Mouse (Mus musculus) kidney, adult 2 months (tissue): ENCODE measurements at regions not wholly inside any gene's neighbourhood (a gene's known extent, or its start where the extent isn't known, plus 50 kb on each side); places are given as distances from the start of the nearest gene placed in this dataset.

Experiments used
- DNase-seq: peaks from one replicate; pipeline ENCODE4 v3.0.0; 2021
- H3K27ac ChIP-seq: fragments of 200-500 bp; 2 replicates; pipeline ENCODE4 v1.5.1; 2012; ENCODE audit warnings: low read depth, low read length, control low read depth, inconsistent platforms; ENCODE audit not compliant: insufficient read depth
- H3K27me3 ChIP-seq: fragments of 200-500 bp; replicated peaks from 2 replicates; pipeline ENCODE4 v1.6.1; 2012; ENCODE audit warnings: mild to moderate bottlenecking, moderate library complexity, low read length, inconsistent platforms; ENCODE audit not compliant: control insufficient read depth, insufficient read depth
- H3K36me3 ChIP-seq: fragments of 200-500 bp; 2 replicates; pipeline ENCODE4 v1.6.1; 2012; ENCODE audit warnings: mild to moderate bottlenecking, moderate library complexity, low read length, inconsistent platforms; ENCODE audit not compliant: control insufficient read depth, insufficient read depth
- H3K4me1 ChIP-seq: fragments of 200-500 bp; 2 replicates; pipeline ENCODE4 v1.6.1; 2011; ENCODE audit warnings: low read length; ENCODE audit not compliant: control insufficient read depth, insufficient read depth
- H3K4me3 ChIP-seq: fragments of 200-500 bp; 2 replicates; pipeline ENCODE4 v1.5.1; 2011; ENCODE audit warnings: mild to moderate bottlenecking, low read depth, low read length, control low read depth; ENCODE audit not compliant: insufficient read depth
- CTCF ChIP-seq: fragments of 200-500 bp; conservative IDR thresholded peaks from 2 replicates; pipeline ENCODE4 v1.5.1; 2011; ENCODE audit warnings: low read depth, mild to moderate bottlenecking, control low read depth, low read length, moderate library complexity, mixed read lengths; ENCODE audit not compliant: insufficient read depth, insufficient read length
- POLR2A ChIP-seq: fragments of 200-500 bp; IDR thresholded peaks from one replicate; pipeline ENCODE4 v1.6.1; 2011; ENCODE audit warnings: low read depth, low read length, control low read depth
- WGBS: fragments of 180-500 bp; shearing (Covaris S2); methylation state at CpG from one replicate; pipeline ENCODE4 v1.1.7; 2018; 5-methylcytosine and 5-hydroxymethylcytosine counted together

- Histone ChIP-seq H3K36me3 (no peaks in the 10 kb centered on the region), H3K27me3 (no peaks in the 10 kb centered on the region), H3K27ac (no peak overlapping the region), H3K4me1 (no peaks in the 10 kb centered on the region), H3K4me3 (no peak overlapping the region)
- TF ChIP-seq POLR2A: no peak
- no peak for TF ChIP-seq CTCF
- no peak for DNase-seq
- WGBS: 51% methylated on average over 11 of the region's 11 CpGs
Measured at GRCm38 (mm10) chr4:131429356-131429755, 408.7 kb downstream of the Ptpru start.

- no peak for TF ChIP-seq POLR2A
- no peak for TF ChIP-seq CTCF
- H3K4me3 ChIP-seq: no peak overlapping the region
- no peaks in the 10 kb centered on the region for H3K36me3 ChIP-seq
- no peak overlapping the region for H3K27ac ChIP-seq
- no peaks in the 10 kb centered on the region for H3K4me1 ChIP-seq
- no peaks in the 10 kb centered on the region for H3K27me3 ChIP-seq
- WGBS: 75% methylated on average over 1 of the region's 1 CpGs
- no peak for DNase-seq
Measured at GRCm38 (mm10) chr4:131430420-131430819, 407.7 kb downstream of the Ptpru start.

- TF ChIP-seq CTCF (peak; percentile 90), POLR2A (no peak)
- Histone ChIP-seq H3K4me1 (no peaks in the 10 kb centered on the region), H3K27ac (no peak overlapping the region), H3K27me3 (no peaks in the 10 kb centered on the region), H3K36me3 (no peaks in the 10 kb centered on the region), H3K4me3 (no peak overlapping the region)
- peak; percentile 49 for DNase-seq
- WGBS: 5% methylated on average over 5 of the region's 5 CpGs
Measured at GRCm38 (mm10) chr4:131431188-131431587, 406.9 kb downstream of the Ptpru start.

GRCm38 (mm10) chr4:131432591-131433177 is 405.4 kb downstream of the Ptpru start:
- Histone ChIP-seq H3K4me3 (no peak overlapping the region), H3K27ac (no peak overlapping the region), H3K36me3 (no peaks in the 10 kb centered on the region), H3K4me1 (no peaks in the 10 kb centered on the region), H3K27me3 (no peaks in the 10 kb centered on the region)
- 73% methylated on average over 13 of the region's 13 CpGs for WGBS
- TF ChIP-seq POLR2A (no peak), CTCF (no peak)
- no peak for DNase-seq

- Histone ChIP-seq H3K4me1 (no peaks in the 10 kb centered on the region), H3K4me3 (no peak overlapping the region), H3K36me3 (no peaks in the 10 kb centered on the region), H3K27ac (no peak overlapping the region), H3K27me3 (no peaks in the 10 kb centered on the region)
- no peak for TF ChIP-seq POLR2A
- no peak for TF ChIP-seq CTCF
- WGBS: 86% methylated on average over 12 of the region's 12 CpGs
- no peak for DNase-seq
Measured at GRCm38 (mm10) chr4:131435222-131435621, 402.9 kb downstream of the Ptpru start.

- Histone ChIP-seq H3K4me1 (no peaks in the 10 kb centered on the region), H3K4me3 (no peak overlapping the region), H3K27me3 (no peaks in the 10 kb centered on the region), H3K36me3 (no peaks in the 10 kb centered on the region), H3K27ac (no peak overlapping the region)
- no peak for TF ChIP-seq POLR2A
- no peak for TF ChIP-seq CTCF
- WGBS: 68% methylated on average over 2 of the region's 2 CpGs
- peak; percentile 21 for DNase-seq
Measured at GRCm38 (mm10) chr4:131438403-131438802, 399.7 kb downstream of the Ptpru start.

- TF ChIP-seq POLR2A: no peak
- no peak for TF ChIP-seq CTCF
- no peak for DNase-seq
- no peak overlapping the region for H3K4me3 ChIP-seq
- no peak overlapping the region for H3K27ac ChIP-seq
- H3K4me1 ChIP-seq: no peaks in the 10 kb centered on the region
- WGBS: 20% methylated on average over 2 of the region's 2 CpGs
- no peaks in the 10 kb centered on the region for H3K27me3 ChIP-seq
- no peaks in the 10 kb centered on the region for H3K36me3 ChIP-seq
Measured at GRCm38 (mm10) chr4:131438883-131439282, 399.2 kb downstream of the Ptpru start.
